Mouse (Mus musculus) embryo, embryonic 10 days (tissue): ENCODE results near the gene Fbxw14.
"Not testable (repeated sequence)": the region's sequence is repeated elsewhere in the genome, so short reads cannot be mapped to it uniquely, and the experiment has no call there.

ENCODE experiments used
- DNase-seq: peaks from one replicate; pipeline ENCODE4 v3.0.0-alpha.2; 2015; ENCODE audit warnings: low spot score

The Fbxw14 gene

GRCm38 (mm10) chr9:109287576-109287975 lies at the start of gene Fbxw14:
Fbxw14 (minus strand) TSS chr9:109287676.
- not testable (repeated sequence) for DNase-seq

DNA sequence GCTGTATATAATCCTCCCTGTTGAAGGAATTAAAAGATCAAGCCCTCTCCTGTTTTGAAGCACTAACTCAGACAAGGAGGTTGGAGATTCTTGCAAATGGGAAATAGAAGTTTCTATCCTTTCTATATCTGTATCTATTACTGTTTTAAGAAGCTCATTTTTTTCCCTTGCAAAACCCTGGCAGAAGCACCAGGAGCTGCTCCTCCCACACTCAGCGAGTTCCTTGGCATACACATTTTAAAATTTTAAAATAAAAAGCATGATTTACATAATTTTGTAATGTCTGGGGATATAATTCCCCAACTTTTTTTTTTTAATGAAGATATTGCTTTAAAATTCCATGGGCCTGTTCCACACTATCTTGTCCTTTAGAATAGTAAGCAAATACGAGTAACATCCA lies 24.4 kb downstream of the Fbxw14 start:
- no peak for DNase-seq

- DNase-seq: no peak
Measured at GRCm38 (mm10) chr9:109234654-109235053, 52.8 kb downstream of the Fbxw14 start, which contains the start of gene Fbxw20. Fbxw20 (minus strand) TSS chr9:109234754.
